Comparison of ENCODE assay signal across 8 mouse cellular contexts in the genomic region with DNA sequence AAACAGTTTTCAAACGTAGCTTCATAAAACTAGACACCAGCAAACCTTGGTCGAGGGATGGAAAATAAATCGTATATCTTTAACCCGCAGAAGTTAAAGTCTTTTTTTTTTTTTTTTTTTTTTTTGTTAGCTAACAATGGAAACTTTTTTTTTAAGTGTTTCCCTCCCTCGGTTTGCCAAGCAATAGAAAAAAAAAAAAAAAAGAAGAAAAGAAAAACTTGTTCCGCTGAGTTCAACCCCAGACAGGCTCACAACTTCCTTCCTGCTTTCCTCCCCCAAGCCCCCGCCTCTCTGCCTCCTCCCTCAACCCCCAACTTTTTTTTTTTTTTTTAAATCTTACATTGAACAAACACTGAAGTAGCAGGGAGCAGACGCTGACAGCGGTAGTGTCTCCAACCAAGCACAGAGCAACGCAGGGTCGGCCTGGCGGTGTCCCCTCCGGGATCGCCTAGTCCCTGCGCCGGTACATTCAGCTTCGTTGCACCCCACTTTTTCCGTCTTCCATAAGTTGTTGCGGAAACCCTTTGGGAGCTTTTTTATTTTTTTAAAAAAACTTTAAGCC. TPM values are rescaled to one million over a fixed set of nuclear protein-coding genes. Genes with fewer than 3 reads are reported as not detected.
A peak's percentile ranks its signal among the peaks of the same experiment; 100 is the strongest.
DNase-seq lines count a peak whose midpoint lies in the region; TF ChIP-seq lines count a peak whose summit lies in the region.

A gene (plus strand): TSS at position 341 of the 562 bp plus-strand sequence.

- no peaks in the 10 kb centered on the region for H3K27me3 ChIP-seq in cerebellum, adult 2 months (ENCODE audit: control insufficient read depth, insufficient read depth, low read length)
- peaks cover 34% of the 10 kb centered on the region for H3K27me3 ChIP-seq in limb, embryonic 10.5 days (ENCODE audit: low read depth, poor library complexity, severe bottlenecking)
- H3K27me3 ChIP-seq in midbrain, embryonic 10.5 days (ENCODE audit: low read depth, poor library complexity, severe bottlenecking), result peaks cover 58% of the 10 kb centered on the region

- H3K4me1 ChIP-seq in cerebellum, adult 2 months (ENCODE audit: control insufficient read depth, insufficient read depth, low read length), result peaks cover 12% of the 10 kb centered on the region
- H3K4me1 ChIP-seq in brown adipose tissue, adult 24 weeks (ENCODE audit: control insufficient read depth, insufficient read depth, insufficient read length, low read length), result peaks cover 2% of the 10 kb centered on the region; the same call in 1 of the 2 replicates
- peaks cover 54% of the 10 kb centered on the region for H3K4me1 ChIP-seq in limb, embryonic 10.5 days
- peaks cover 49% of the 10 kb centered on the region for H3K4me1 ChIP-seq in midbrain, embryonic 10.5 days

- no peak for DNase-seq in cerebellum, adult 2 months
- no peak for DNase-seq in cerebellum, postnatal 25 days
- peak; percentile 82 for DNase-seq in gastrocnemius, postnatal 25 days
- peak; percentile 93 for DNase-seq in induced T-regulatory cell, adult 2 months (ENCODE audit: low read depth)
- peak; percentile 77 for DNase-seq in limb, embryonic 10.5 days (ENCODE audit: low spot score)
- peak; percentile 62 for DNase-seq in midbrain, embryonic 10.5 days (ENCODE audit: low spot score)
- peak; percentile 67 to 81 for DNase-seq in spleen, postnatal 4 days (ENCODE audit: low spot score in 2 of 2)

- H3K36me3 ChIP-seq in limb, embryonic 10.5 days, result peaks cover 28% of the 10 kb centered on the region
- no peaks in the 10 kb centered on the region for H3K36me3 ChIP-seq in midbrain, embryonic 10.5 days

- peak within 1 kb of the TSS; percentile 85 for H3K4me3 ChIP-seq in cerebellum, adult 2 months (replicated peaks; ENCODE audit: insufficient read depth, low read depth, low read length)
- H3K4me3 ChIP-seq in brown adipose tissue, adult 24 weeks (ENCODE audit: insufficient read depth, low read depth, low read length), result peak within 1 kb of the TSS; percentile 100
- peak within 1 kb of the TSS; percentile 79 for H3K4me3 ChIP-seq in limb, embryonic 10.5 days
- H3K4me3 ChIP-seq in midbrain, embryonic 10.5 days, result peak within 1 kb of the TSS; percentile 73

- H3K27ac ChIP-seq in cerebellum, adult 2 months (ENCODE audit: insufficient read depth, low read length), result peak within 1 kb of the TSS; percentile 75
- peak within 1 kb of the TSS; percentile 100 for H3K27ac ChIP-seq in brown adipose tissue, adult 24 weeks (replicated peaks; ENCODE audit: low read depth, low read length)
- H3K27ac ChIP-seq in limb, embryonic 10.5 days, result peak within 1 kb of the TSS; percentile 94
- peak within 1 kb of the TSS; percentile 86 for H3K27ac ChIP-seq in midbrain, embryonic 10.5 days (replicated peaks)

- no peaks in the 10 kb centered on the region for H3K9me3 ChIP-seq in limb, embryonic 10.5 days (replicated peaks)
- no peaks in the 10 kb centered on the region for H3K9me3 ChIP-seq in midbrain, embryonic 10.5 days (replicated peaks)

- TF ChIP-seq CTCF in cerebellum, adult 2 months (IDR thresholded peaks at IDR 0.05; ENCODE audit: borderline replicate concordance, insufficient read depth, low read depth, low read length), result no peak

- 12% methylated on average over 19 of the region's 19 CpGs for WGBS in cerebellum, adult 2 months
- WGBS in limb, embryonic 10.5 days, result 2% methylated on average over 19 of the region's 19 CpGs
- WGBS in midbrain, embryonic 10.5 days, result 2% methylated on average over 19 of the region's 19 CpGs

- no peak for TF ChIP-seq POLR2A in cerebellum, adult 2 months (IDR thresholded peaks at IDR 0.05; ENCODE audit: borderline replicate concordance, insufficient read depth, low read length)

RNA-seq across cellular contexts. Expression of the gene that starts here (rescaled TPM):
- 31.8 and 34.1 TPM in 2 replicates for polyA plus RNA-seq in cerebellum, adult 2 months (2012; rRNA removed)
- 15.8 and 21.6 TPM in 2 replicates for polyA plus RNA-seq in brown adipose tissue, adult 24 weeks (2012; ENCODE audit: insufficient read depth, insufficient read length, missing spikeins)
- 10 to 100 TPM; 16.0 to 18.0 TPM for total RNA-seq in gastrocnemius, postnatal 25 days (2021)
- 6.2 and 10.1 TPM in 2 replicates for polyA plus RNA-seq in limb, embryonic 10.5 days (2016; fragmentation: Nextera tagmentation; extraction: Ambion mirVana)
- polyA plus RNA-seq in midbrain, embryonic 10.5 days (2016; fragmentation: Nextera tagmentation; extraction: Ambion mirVana), result 2.2 and 2.8 TPM in 2 replicates

Comparison
In these comparisons a context has a peak if more than half of its experiments do, and no peak if none do; other contexts are left out.
1. DNase-seq: peak in gastrocnemius, postnatal 25 days (single experiment), induced T-regulatory cell, adult 2 months (single experiment), limb, embryonic 10.5 days (single experiment), midbrain, embryonic 10.5 days (single experiment) and spleen, postnatal 4 days (2 of 2); none in cerebellum, adult 2 months (0 of 2) and cerebellum, postnatal 25 days (0 of 2).
2. Peak in every context shown above with its lines, with median percentiles within 50 percentile points of each other: H3K27ac ChIP-seq and H3K4me3 ChIP-seq.